Mouse (Mus musculus): ENCODE data around the gene Pex26. TPM values are rescaled to one million over a fixed set of nuclear protein-coding genes. Genes with fewer than 3 reads are reported as not detected.

The Pex26 gene
- total and polyA plus RNA-seq, 2 experiments = 10.0 to 23.5 TPM

DNA sequence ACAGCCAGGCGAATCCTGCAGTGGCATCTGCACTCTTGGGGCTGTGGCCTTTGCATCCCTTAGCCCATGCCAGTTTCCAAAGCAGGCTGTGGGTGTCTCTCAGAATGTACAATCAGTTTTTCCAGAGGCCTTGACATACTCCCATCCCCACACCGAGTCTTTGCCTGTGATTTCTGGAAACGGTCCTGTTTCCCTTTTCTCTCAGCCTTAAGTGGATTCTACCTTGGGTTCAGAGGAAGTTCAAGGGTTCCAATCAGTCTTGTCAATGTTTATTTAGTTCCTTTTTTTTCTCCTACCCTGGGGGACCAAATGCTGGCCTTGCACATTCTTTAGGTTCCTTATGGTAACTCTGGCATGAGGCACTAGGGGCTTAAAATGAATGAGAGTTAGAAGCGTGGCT, 36.7 kb upstream of the Pex26 start:
- no peak for TF ChIP-seq CTCF (IDR thresholded peaks at IDR 0.05; ENCODE audit: low read depth, low read length)
- TF ChIP-seq POLR2A (IDR thresholded peaks at IDR 0.05; ENCODE audit: extremely low read depth, insufficient read depth, low read length) = no peak
- H3K27me3 ChIP-seq (ENCODE audit: control insufficient read depth, insufficient read depth, low read length) = no peaks in the 10 kb centered on the region
- H3K4me1 ChIP-seq (ENCODE audit: control insufficient read depth, insufficient read depth, low read length) = peaks cover 15% of the 10 kb centered on the region
- no peak overlapping the region for H3K9ac ChIP-seq (ENCODE audit: low read depth, low read length)
- no peaks in the 10 kb centered on the region for H3K36me3 ChIP-seq (ENCODE audit: control insufficient read depth, insufficient read depth, low read length)
- no peaks in the 10 kb centered on the region; the same call in 1 of the 2 replicates for H3K79me2 ChIP-seq (ENCODE audit: control insufficient read depth, insufficient read depth, low read length)
- no peak overlapping the region for H3K27ac ChIP-seq (replicated peaks; ENCODE audit: insufficient read depth, low read depth, low read length)
- 77% methylated on average over 4 of the region's 4 CpGs for WGBS
- no peak overlapping the region for H3K4me3 ChIP-seq (ENCODE audit: insufficient read depth, low read depth, low read length)
- DNase-seq (ENCODE audit: extremely low read depth, low read depth, low spot score) = peak; percentile 30

DNA sequence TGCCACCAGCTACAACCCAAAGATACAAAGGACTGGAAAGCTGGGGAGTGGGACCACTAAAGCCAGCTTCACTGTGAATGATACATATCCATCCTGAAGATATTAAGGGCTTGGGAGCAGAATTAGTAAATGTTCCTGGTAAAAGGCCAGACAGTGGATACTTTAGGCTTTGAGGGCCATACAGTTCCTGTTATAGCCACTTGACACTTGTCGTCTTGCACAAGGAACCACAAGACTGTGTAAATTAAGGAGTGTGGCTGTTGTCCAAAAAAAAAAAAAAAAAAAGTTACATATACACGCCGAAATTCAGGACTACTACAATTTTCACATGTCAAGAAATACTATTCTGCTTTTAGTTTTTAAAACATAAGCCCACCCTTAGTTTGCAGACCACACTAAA, 35.1 kb upstream of the Pex26 start:
- no peaks in the 10 kb centered on the region; the same call in 1 of the 2 replicates for H3K79me2 ChIP-seq (ENCODE audit: control insufficient read depth, insufficient read depth, low read length)
- no peak for DNase-seq (ENCODE audit: extremely low read depth, low read depth, low spot score)
- TF ChIP-seq POLR2A (IDR thresholded peaks at IDR 0.05; ENCODE audit: extremely low read depth, insufficient read depth, low read length) (no peak), CTCF (IDR thresholded peaks at IDR 0.05; ENCODE audit: low read depth, low read length) (no peak)
- H3K4me1 ChIP-seq (ENCODE audit: control insufficient read depth, insufficient read depth, low read length) = peaks cover 13% of the 10 kb centered on the region
- H3K27me3 ChIP-seq (ENCODE audit: control insufficient read depth, insufficient read depth, low read length) = no peaks in the 10 kb centered on the region
- no peak overlapping the region for H3K9ac ChIP-seq (ENCODE audit: low read depth, low read length)
- H3K4me3 ChIP-seq (ENCODE audit: insufficient read depth, low read depth, low read length) = no peak overlapping the region
- H3K27ac ChIP-seq (replicated peaks; ENCODE audit: insufficient read depth, low read depth, low read length) = no peak overlapping the region
- WGBS = 63% methylated on average over 3 of the region's 3 CpGs
- H3K36me3 ChIP-seq (ENCODE audit: control insufficient read depth, insufficient read depth, low read length) = no peaks in the 10 kb centered on the region

DNA sequence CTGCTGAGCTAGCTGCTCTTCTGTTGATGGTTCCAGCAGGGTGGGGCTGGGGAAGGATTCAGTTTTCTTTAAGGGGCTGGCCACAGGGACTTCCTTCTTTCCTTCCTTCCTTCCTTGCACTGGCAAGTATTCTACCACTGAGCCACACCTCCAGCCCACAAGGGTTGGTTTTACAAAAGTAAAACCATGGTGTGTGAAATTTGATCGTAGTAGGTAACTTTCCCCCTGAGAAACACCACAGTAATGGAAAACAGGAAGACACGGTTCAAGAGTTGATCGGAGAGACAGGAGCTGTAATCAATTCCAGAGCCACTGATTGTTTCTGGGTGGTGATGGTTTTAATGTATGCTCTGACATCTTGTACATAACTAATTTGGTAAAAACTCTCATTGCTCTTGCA, 34.0 kb upstream of the Pex26 start:
- H3K4me3 ChIP-seq (ENCODE audit: insufficient read depth, low read depth, low read length) = no peak overlapping the region
- no peaks in the 10 kb centered on the region for H3K36me3 ChIP-seq (ENCODE audit: control insufficient read depth, insufficient read depth, low read length)
- no peak for DNase-seq (ENCODE audit: extremely low read depth, low read depth, low spot score)
- no peak overlapping the region for H3K27ac ChIP-seq (replicated peaks; ENCODE audit: insufficient read depth, low read depth, low read length)
- H3K9ac ChIP-seq (ENCODE audit: low read depth, low read length) = no peak overlapping the region
- peaks cover 8% of the 10 kb centered on the region for H3K4me1 ChIP-seq (ENCODE audit: control insufficient read depth, insufficient read depth, low read length)
- H3K27me3 ChIP-seq (ENCODE audit: control insufficient read depth, insufficient read depth, low read length) = no peaks in the 10 kb centered on the region
- H3K79me2 ChIP-seq (ENCODE audit: control insufficient read depth, insufficient read depth, low read length) = no peaks in the 10 kb centered on the region; the same call in 1 of the 2 replicates
- 78% methylated on average over 3 of the region's 3 CpGs for WGBS
- no peak for TF ChIP-seq POLR2A (IDR thresholded peaks at IDR 0.05; ENCODE audit: extremely low read depth, insufficient read depth, low read length)
- no peak for TF ChIP-seq CTCF (IDR thresholded peaks at IDR 0.05; ENCODE audit: low read depth, low read length)

DNA sequence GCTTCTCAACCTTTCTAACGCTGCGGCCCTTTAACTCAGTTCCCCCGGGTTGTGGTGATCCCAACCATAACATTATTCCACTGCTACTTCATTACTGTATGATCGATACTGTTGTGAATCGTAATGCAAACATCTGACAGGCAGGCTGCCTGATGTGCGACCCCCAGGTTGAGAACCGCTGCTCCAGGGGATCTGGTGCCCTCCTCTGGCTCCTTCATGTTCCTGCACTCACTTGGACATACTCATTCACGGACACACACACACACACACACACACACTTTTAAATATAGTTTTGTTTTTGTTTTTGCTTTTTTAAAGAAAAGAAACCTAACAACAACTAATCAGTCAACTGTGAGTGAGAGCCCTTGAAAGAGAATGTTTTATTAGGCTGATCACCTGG, 33.3 kb upstream of the Pex26 start:
- Histone ChIP-seq H3K27me3 (ENCODE audit: control insufficient read depth, insufficient read depth, low read length) (no peaks in the 10 kb centered on the region), H3K4me3 (ENCODE audit: insufficient read depth, low read depth, low read length) (no peak overlapping the region), H3K4me1 (ENCODE audit: control insufficient read depth, insufficient read depth, low read length) (peaks cover 5% of the 10 kb centered on the region), H3K36me3 (ENCODE audit: control insufficient read depth, insufficient read depth, low read length) (no peaks in the 10 kb centered on the region), H3K9ac (ENCODE audit: low read depth, low read length) (no peak overlapping the region), H3K27ac (replicated peaks; ENCODE audit: insufficient read depth, low read depth, low read length) (no peak overlapping the region), H3K79me2 (ENCODE audit: control insufficient read depth, insufficient read depth, low read length) (no peaks in the 10 kb centered on the region; the same call in 1 of the 2 replicates)
- no peak for TF ChIP-seq POLR2A (IDR thresholded peaks at IDR 0.05; ENCODE audit: extremely low read depth, insufficient read depth, low read length)
- 0 out of 2 replicates have a peak, but pooled peaks have one; percentile 8 for TF ChIP-seq CTCF (IDR thresholded peaks at IDR 0.05; ENCODE audit: low read depth, low read length)
- DNase-seq (ENCODE audit: extremely low read depth, low read depth, low spot score) = no peak
- over 99% methylated on average over 8 of the region's 8 CpGs for WGBS

DNA sequence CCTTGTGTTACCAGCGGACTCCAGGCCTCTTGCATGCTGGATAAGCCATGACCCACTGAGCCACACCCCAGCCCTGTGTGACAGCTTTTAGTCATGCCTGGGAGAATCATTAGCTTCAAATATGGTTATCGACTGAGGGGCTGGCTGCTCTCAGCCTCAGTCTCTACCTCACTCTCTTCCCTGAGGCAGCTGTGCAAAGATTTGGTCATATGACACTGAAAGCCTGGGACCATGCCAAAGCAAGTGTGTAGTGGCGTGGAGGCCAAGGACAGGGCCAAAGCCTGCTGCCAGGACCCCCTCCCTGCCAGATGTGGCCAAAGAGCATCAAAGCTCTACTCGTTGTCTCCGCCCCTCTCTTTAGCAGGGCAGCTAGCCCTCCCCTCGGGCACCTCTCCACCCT, 31.7 kb upstream of the Pex26 start:
- WGBS = 14% methylated on average over 6 of the region's 6 CpGs
- H3K27ac ChIP-seq (replicated peaks; ENCODE audit: insufficient read depth, low read depth, low read length) = peak overlapping the region; percentile 42; the same call in 1 of the 2 replicates

DNA sequence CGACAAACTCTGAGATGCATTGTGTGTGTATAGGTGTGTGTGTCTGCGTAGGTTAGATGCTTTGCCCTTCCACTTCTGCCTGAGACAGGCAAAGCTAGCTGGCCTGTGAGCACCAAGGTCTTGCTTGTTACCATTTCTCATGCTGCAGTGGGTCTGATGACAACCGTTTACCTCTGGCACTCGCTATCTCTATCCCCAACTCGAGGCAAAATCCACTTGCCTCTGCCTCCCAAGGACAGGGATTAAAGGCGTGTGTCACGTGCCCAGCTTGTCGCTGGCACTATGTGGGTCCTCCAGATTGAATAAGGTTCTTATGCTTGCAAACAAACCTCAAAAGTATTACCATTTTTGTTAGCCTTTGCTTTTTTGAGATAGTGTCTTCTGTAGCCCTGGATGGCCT, 30.3 kb upstream of the Pex26 start:
- 77% methylated on average over 8 of the region's 8 CpGs for WGBS
- no peak for DNase-seq (ENCODE audit: extremely low read depth, low read depth, low spot score)

More for the DNA sequence above, 31.7 kb upstream of the Pex26 start:
- H3K27me3 ChIP-seq (ENCODE audit: control insufficient read depth, insufficient read depth, low read length) = no peaks in the 10 kb centered on the region
- no peak for TF ChIP-seq POLR2A (IDR thresholded peaks at IDR 0.05; ENCODE audit: extremely low read depth, insufficient read depth, low read length)
- no peak for TF ChIP-seq CTCF (IDR thresholded peaks at IDR 0.05; ENCODE audit: low read depth, low read length)
- H3K9ac ChIP-seq (ENCODE audit: low read depth, low read length) = no peak overlapping the region
- peak; percentile 99 for DNase-seq (ENCODE audit: extremely low read depth, low read depth, low spot score)
- no peak overlapping the region for H3K4me3 ChIP-seq (ENCODE audit: insufficient read depth, low read depth, low read length)
- H3K36me3 ChIP-seq (ENCODE audit: control insufficient read depth, insufficient read depth, low read length) = no peaks in the 10 kb centered on the region
- H3K4me1 ChIP-seq (ENCODE audit: control insufficient read depth, insufficient read depth, low read length) = peaks cover 5% of the 10 kb centered on the region
- no peaks in the 10 kb centered on the region; the same call in 1 of the 2 replicates for H3K79me2 ChIP-seq (ENCODE audit: control insufficient read depth, insufficient read depth, low read length)

More for the DNA sequence above, 30.3 kb upstream of the Pex26 start:
- TF ChIP-seq CTCF (IDR thresholded peaks at IDR 0.05; ENCODE audit: low read depth, low read length) (no peak), POLR2A (IDR thresholded peaks at IDR 0.05; ENCODE audit: extremely low read depth, insufficient read depth, low read length) (no peak)
- Histone ChIP-seq H3K4me3 (ENCODE audit: insufficient read depth, low read depth, low read length) (no peak overlapping the region), H3K79me2 (ENCODE audit: control insufficient read depth, insufficient read depth, low read length) (no peaks in the 10 kb centered on the region; the same call in 1 of the 2 replicates), H3K27ac (replicated peaks; ENCODE audit: insufficient read depth, low read depth, low read length) (no peak overlapping the region), H3K27me3 (ENCODE audit: control insufficient read depth, insufficient read depth, low read length) (no peaks in the 10 kb centered on the region), H3K36me3 (ENCODE audit: control insufficient read depth, insufficient read depth, low read length) (no peaks in the 10 kb centered on the region), H3K4me1 (ENCODE audit: control insufficient read depth, insufficient read depth, low read length) (peaks cover 5% of the 10 kb centered on the region), H3K9ac (ENCODE audit: low read depth, low read length) (no peak overlapping the region)

Data from liver, adult 2 months (tissue).